Mouse (Mus musculus) kidney, postnatal 14 days (tissue): ENCODE data around the gene Zdhhc17.
A peak's percentile ranks its signal among the peaks of the same experiment; 100 is the strongest.

Source experiments
- DNase-seq: peaks from one replicate; pipeline ENCODE4 v3.0.0; 2022; ENCODE audit warnings: mixed read lengths

Gene Zdhhc17

GRCm38 (mm10) chr10:110951748-110952147 lies 58.2 kb downstream of the Zdhhc17 start:
- no peak for DNase-seq

- DNase-seq = no peak
Measured at GRCm38 (mm10) chr10:110951112-110951511, 58.8 kb downstream of the Zdhhc17 start.

- no peak for DNase-seq
Measured at GRCm38 (mm10) chr10:110947574-110947973, 62.4 kb downstream of the Zdhhc17 start.

GRCm38 (mm10) chr10:110945966-110946365 lies 64.0 kb downstream of the Zdhhc17 start:
- no peak for DNase-seq

GRCm38 (mm10) chr10:110944175-110944574 lies 65.8 kb downstream of the Zdhhc17 start:
- no peak for DNase-seq

- DNase-seq = no peak
Measured at GRCm38 (mm10) chr10:110942806-110943205, 67.1 kb downstream of the Zdhhc17 start.

- DNase-seq = no peak
Measured at GRCm38 (mm10) chr10:110941968-110942367, 68.0 kb downstream of the Zdhhc17 start.

GRCm38 (mm10) chr10:110940740-110941398 lies 69.1 kb downstream of the Zdhhc17 start:
- no peak for DNase-seq

- DNase-seq = no peak
Measured at GRCm38 (mm10) chr10:110939717-110940116, 70.2 kb downstream of the Zdhhc17 start.

GRCm38 (mm10) chr10:110938841-110939549 lies 70.9 kb downstream of the Zdhhc17 start:
- DNase-seq = peak; percentile 41

- no peak for DNase-seq
Measured at GRCm38 (mm10) chr10:110938361-110938760, 71.6 kb downstream of the Zdhhc17 start.

GRCm38 (mm10) chr10:110935669-110936068 lies 74.3 kb downstream of the Zdhhc17 start:
- no peak for DNase-seq

- peak; percentile 54 for DNase-seq
Measured at GRCm38 (mm10) chr10:110935081-110935480, 74.9 kb downstream of the Zdhhc17 start.

- no peak for DNase-seq
Measured at GRCm38 (mm10) chr10:110933584-110933983, 76.4 kb downstream of the Zdhhc17 start.

- peak; percentile 46 for DNase-seq
Measured at GRCm38 (mm10) chr10:110931913-110932560, 77.9 kb downstream of the Zdhhc17 start.

GRCm38 (mm10) chr10:110931161-110931912 lies 78.6 kb downstream of the Zdhhc17 start:
- no peak for DNase-seq

- peak; percentile 53 for DNase-seq
Measured at GRCm38 (mm10) chr10:110929756-110930155, 80.2 kb downstream of the Zdhhc17 start.

GRCm38 (mm10) chr10:110927491-110927890 lies 82.4 kb downstream of the Zdhhc17 start:
- DNase-seq = peak; percentile 35

GRCm38 (mm10) chr10:110922612-110923011 lies 87.3 kb downstream of the Zdhhc17 start:
- no peak for DNase-seq

GRCm38 (mm10) chr10:110921890-110922289 lies 88.0 kb downstream of the Zdhhc17 start:
- DNase-seq = no peak

GRCm38 (mm10) chr10:110920368-110920950 lies 89.5 kb downstream of the Zdhhc17 start:
- no peak for DNase-seq

- DNase-seq = peak; percentile 96
Measured at GRCm38 (mm10) chr10:110919531-110920343, 90.2 kb downstream of the Zdhhc17 start, which contains the start of gene Csrp2. Csrp2 (plus strand) TSS chr10:110919789.
